Mouse (Mus musculus) gastrocnemius, postnatal 25 days (tissue): Measurements from ENCODE around the gene Crygn. TPM values are rescaled to one million over a fixed set of nuclear protein-coding genes. Genes with fewer than 3 reads are reported as not detected.

Source experiments
- DNase-seq: peaks from one replicate; pipeline ENCODE4 v3.0.0; 2022
- total RNA-seq, 2 experiments: library from RNA; stranded (reverse); gene quantifications; 1 replicate in 1 of 2; 2 replicates in 1 of 2; pipeline ENCODE4 v1.2.3; 2021

Crygn gene
- total RNA-seq, 2 experiments from 2014 or later, result not detected

GRCm38 (mm10) chr5:24747533-24747932, 10.3 kb downstream of the Crygn start:
- no peak for DNase-seq

GRCm38 (mm10) chr5:24743956-24744355, 13.9 kb downstream of the Crygn start:
- DNase-seq, result no peak

- DNase-seq, result no peak
Measured at GRCm38 (mm10) chr5:24741172-24741885, 16.5 kb downstream of the Crygn start.

- DNase-seq, result peak; percentile 63
Measured at GRCm38 (mm10) chr5:24739141-24739753, 18.6 kb downstream of the Crygn start.

- no peak for DNase-seq
Measured at GRCm38 (mm10) chr5:24738517-24738916, 19.3 kb downstream of the Crygn start.

GRCm38 (mm10) chr5:24737595-24737994, 20.2 kb downstream of the Crygn start:
- DNase-seq, result no peak

- no peak for DNase-seq
Measured at GRCm38 (mm10) chr5:24733771-24734426, 23.9 kb downstream of the Crygn start.

- no peak for DNase-seq
Measured at GRCm38 (mm10) chr5:24733134-24733533, 24.7 kb downstream of the Crygn start.

GRCm38 (mm10) chr5:24730986-24731385, 26.8 kb downstream of the Crygn start:
- no peak for DNase-seq

- no peak for DNase-seq
Measured at GRCm38 (mm10) chr5:24730488-24730871, 27.3 kb downstream of the Crygn start, which contains the start of gene Wdr86. Gene Wdr86 (minus strand): TSS chr5:24730727.

GRCm38 (mm10) chr5:24729797-24730487, 27.9 kb downstream of the Crygn start:
- no peak for DNase-seq

- DNase-seq, result no peak
Measured at GRCm38 (mm10) chr5:24726901-24727836, 30.6 kb downstream of the Crygn start.

GRCm38 (mm10) chr5:24725897-24726296, 31.9 kb downstream of the Crygn start:
- DNase-seq, result no peak

GRCm38 (mm10) chr5:24724805-24725204, 33.0 kb downstream of the Crygn start:
- no peak for DNase-seq

GRCm38 (mm10) chr5:24724270-24724634, 33.6 kb downstream of the Crygn start:
- DNase-seq, result no peak

GRCm38 (mm10) chr5:24723527-24724269, 34.1 kb downstream of the Crygn start:
- no peak for DNase-seq

- DNase-seq, result no peak
Measured at GRCm38 (mm10) chr5:24719852-24720251, 38.0 kb downstream of the Crygn start.

- no peak for DNase-seq
Measured at GRCm38 (mm10) chr5:24718076-24718475, 39.7 kb downstream of the Crygn start.

- no peak for DNase-seq
Measured at GRCm38 (mm10) chr5:24713987-24714386, 43.8 kb downstream of the Crygn start.

- no peak for DNase-seq
Measured at GRCm38 (mm10) chr5:24713199-24713598, 44.6 kb downstream of the Crygn start.

- DNase-seq, result no peak
Measured at GRCm38 (mm10) chr5:24711615-24712014, 46.2 kb downstream of the Crygn start.
